Mouse (Mus musculus): ENCODE data around the gene Zan. TPM values are rescaled to one million over a fixed set of nuclear protein-coding genes. Genes with fewer than 3 reads are reported as not detected.

Zan gene
- polyA plus RNA-seq, 1 experiment from 2014 or later = 0.96 TPM

DNA sequence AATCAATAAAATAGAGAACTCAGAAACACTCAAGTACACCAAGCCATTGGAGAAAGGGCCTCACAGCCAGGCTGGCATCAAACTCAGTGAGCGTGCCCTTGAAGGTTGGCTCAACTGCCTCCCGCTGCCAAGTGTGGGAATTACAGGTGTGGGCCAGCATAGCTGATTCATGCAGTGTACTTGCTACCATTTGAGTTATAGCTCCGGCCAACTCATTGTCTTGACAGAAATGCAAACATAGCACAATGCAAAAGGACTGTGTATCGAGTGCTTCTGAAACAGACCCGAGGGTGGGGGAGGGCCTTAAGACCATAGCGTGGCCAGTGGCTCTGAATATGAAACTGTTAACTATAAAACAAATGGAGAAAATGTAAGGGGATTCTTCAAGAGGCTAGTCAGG is 27.2 kb upstream of the Zan start:
- TF ChIP-seq CTCF (IDR thresholded peaks at IDR 0.05; ENCODE audit: low read depth) (peak; percentile 45), EP300 (optimal IDR thresholded peaks at IDR 0.05) (no peak)
- Histone ChIP-seq H3K9ac (ENCODE audit: low read length) (no peak overlapping the region), H3K4me1 (replicated peaks; ENCODE audit: control insufficient read depth, insufficient read depth) (peaks cover 6% of the 10 kb centered on the region), H3K36me3 (ENCODE audit: control insufficient read depth, insufficient read depth, low read length) (no peaks in the 10 kb centered on the region), H3K27ac (replicated peaks) (no peak overlapping the region), H3K4me3 (ENCODE audit: low read depth, low read length) (no peak overlapping the region), H3K27me3 (ENCODE audit: control insufficient read depth, insufficient read depth, low read length) (no peaks in the 10 kb centered on the region), H3K9me3 (ENCODE audit: control insufficient read depth, low read length) (no peaks in the 10 kb centered on the region), H3K4me2 (replicated peaks; ENCODE audit: low read depth) (no peak overlapping the region)
- WGBS = 63% methylated on average over 6 of the region's 6 CpGs
- peak; percentile 34 for DNase-seq (ENCODE audit: low spot score)
- no peak for ATAC-seq (ENCODE audit: low FRiP score, low TSS enrichment)

GRCm38 (mm10) chr5:137502667-137503110 is 25.8 kb upstream of the Zan start:
- Histone ChIP-seq H3K4me2 (replicated peaks; ENCODE audit: low read depth) (peak overlapping the region; percentile 57), H3K36me3 (ENCODE audit: control insufficient read depth, insufficient read depth, low read length) (no peaks in the 10 kb centered on the region), H3K27ac (replicated peaks) (peak overlapping the region; percentile 91), H3K4me1 (replicated peaks; ENCODE audit: control insufficient read depth, insufficient read depth) (peaks cover 6% of the 10 kb centered on the region), H3K9me3 (ENCODE audit: control insufficient read depth, low read length) (no peaks in the 10 kb centered on the region), H3K4me3 (ENCODE audit: low read depth, low read length) (peak overlapping the region; percentile 51), H3K27me3 (ENCODE audit: control insufficient read depth, insufficient read depth, low read length) (no peaks in the 10 kb centered on the region), H3K9ac (ENCODE audit: low read length) (peak overlapping the region; percentile 80)
- peak; percentile 92 for DNase-seq (ENCODE audit: low spot score)
- ATAC-seq (ENCODE audit: low FRiP score, low TSS enrichment) = peak; percentile 89
- WGBS = under 1% methylated on average over 29 of the region's 30 CpGs
- TF ChIP-seq EP300 (optimal IDR thresholded peaks at IDR 0.05) (peak; percentile 50), CTCF (IDR thresholded peaks at IDR 0.05; ENCODE audit: low read depth) (peak; percentile 96)

GRCm38 (mm10) chr5:137501709-137502666 is 25.1 kb upstream of the Zan start, which contains the start of gene Pop7:
Gene Pop7 (minus strand): TSS chr5:137502518.
- Histone ChIP-seq H3K4me2 (replicated peaks; ENCODE audit: low read depth) (peak within 1 kb of the TSS; percentile 71), H3K9me3 (ENCODE audit: control insufficient read depth, low read length) (no peaks in the 10 kb centered on the region), H3K27me3 (ENCODE audit: control insufficient read depth, insufficient read depth, low read length) (no peaks in the 10 kb centered on the region), H3K4me1 (replicated peaks; ENCODE audit: control insufficient read depth, insufficient read depth) (peaks cover 6% of the 10 kb centered on the region), H3K9ac (ENCODE audit: low read length) (peak within 1 kb of the TSS; percentile 80), H3K27ac (replicated peaks) (peak within 1 kb of the TSS; percentile 96), H3K36me3 (ENCODE audit: control insufficient read depth, insufficient read depth, low read length) (no peaks in the 10 kb centered on the region), H3K4me3 (ENCODE audit: low read depth, low read length) (peak within 1 kb of the TSS; percentile 51)
- peak; percentile 85 for TF ChIP-seq CTCF (IDR thresholded peaks at IDR 0.05; ENCODE audit: low read depth)
- peak; percentile 68 for TF ChIP-seq EP300 (optimal IDR thresholded peaks at IDR 0.05)
- peak; percentile 100 for DNase-seq (ENCODE audit: low spot score)
- ATAC-seq (ENCODE audit: low FRiP score, low TSS enrichment) = peak; percentile 95
- WGBS = 1% methylated on average over 64 of the region's 64 CpGs

DNA sequence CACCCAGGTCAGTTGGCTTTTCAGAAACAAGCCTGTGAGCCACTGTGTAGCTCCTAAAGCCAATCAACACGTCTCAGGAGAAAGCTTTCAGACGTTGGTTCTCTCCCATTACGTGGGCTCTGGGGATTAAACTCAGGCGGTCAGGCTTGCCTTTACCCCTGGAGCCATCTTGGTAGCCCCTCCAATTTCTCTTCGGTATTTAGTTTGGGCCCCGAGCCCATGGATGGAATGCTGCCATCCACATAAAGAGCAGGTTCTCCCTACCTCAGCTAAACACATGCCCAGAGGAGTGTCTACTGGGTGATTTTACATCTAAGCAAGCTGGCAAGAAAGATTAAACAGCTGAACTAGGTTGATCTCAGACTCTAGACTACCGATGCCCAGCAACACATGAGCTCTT is 23.3 kb upstream of the Zan start:
- H3K27me3 ChIP-seq (ENCODE audit: control insufficient read depth, insufficient read depth, low read length) = no peaks in the 10 kb centered on the region
- 93% methylated on average over 7 of the region's 7 CpGs for WGBS
- ATAC-seq (ENCODE audit: low FRiP score, low TSS enrichment) = no peak
- TF ChIP-seq EP300 (optimal IDR thresholded peaks at IDR 0.05) = no peak
- TF ChIP-seq CTCF (IDR thresholded peaks at IDR 0.05; ENCODE audit: low read depth) = no peak
- no peaks in the 10 kb centered on the region for H3K36me3 ChIP-seq (ENCODE audit: control insufficient read depth, insufficient read depth, low read length)
- no peak for DNase-seq (ENCODE audit: low spot score)
- H3K27ac ChIP-seq (replicated peaks) = no peak overlapping the region
- peaks cover 6% of the 10 kb centered on the region for H3K4me1 ChIP-seq (replicated peaks; ENCODE audit: control insufficient read depth, insufficient read depth)
- no peak overlapping the region for H3K9ac ChIP-seq (ENCODE audit: low read length)
- H3K4me3 ChIP-seq (ENCODE audit: low read depth, low read length) = no peak overlapping the region
- H3K4me2 ChIP-seq (replicated peaks; ENCODE audit: low read depth) = no peak overlapping the region
- no peaks in the 10 kb centered on the region for H3K9me3 ChIP-seq (ENCODE audit: control insufficient read depth, low read length)

- no peak overlapping the region for H3K27ac ChIP-seq (replicated peaks)
- WGBS = 55% methylated on average over 13 of the region's 13 CpGs
- no peak for ATAC-seq (ENCODE audit: low FRiP score, low TSS enrichment)
- H3K9ac ChIP-seq (ENCODE audit: low read length) = no peak overlapping the region
- H3K4me2 ChIP-seq (replicated peaks; ENCODE audit: low read depth) = no peak overlapping the region
- no peaks in the 10 kb centered on the region for H3K27me3 ChIP-seq (ENCODE audit: control insufficient read depth, insufficient read depth, low read length)
- no peak for DNase-seq (ENCODE audit: low spot score)
- TF ChIP-seq EP300 (optimal IDR thresholded peaks at IDR 0.05) (no peak), CTCF (IDR thresholded peaks at IDR 0.05; ENCODE audit: low read depth) (no peak)
- no peak overlapping the region for H3K4me3 ChIP-seq (ENCODE audit: low read depth, low read length)
- no peaks in the 10 kb centered on the region for H3K36me3 ChIP-seq (ENCODE audit: control insufficient read depth, insufficient read depth, low read length)
- H3K9me3 ChIP-seq (ENCODE audit: control insufficient read depth, low read length) = no peaks in the 10 kb centered on the region
- no peaks in the 10 kb centered on the region for H3K4me1 ChIP-seq (replicated peaks; ENCODE audit: control insufficient read depth, insufficient read depth)
Measured at GRCm38 (mm10) chr5:137493831-137494230, 17.0 kb upstream of the Zan start.

- no peak for DNase-seq (ENCODE audit: low spot score)
- no peak overlapping the region for H3K27ac ChIP-seq (replicated peaks)
- H3K36me3 ChIP-seq (ENCODE audit: control insufficient read depth, insufficient read depth, low read length) = no peaks in the 10 kb centered on the region
- no peaks in the 10 kb centered on the region for H3K4me1 ChIP-seq (replicated peaks; ENCODE audit: control insufficient read depth, insufficient read depth)
- H3K27me3 ChIP-seq (ENCODE audit: control insufficient read depth, insufficient read depth, low read length) = no peaks in the 10 kb centered on the region
- 41% methylated on average over 4 of the region's 4 CpGs for WGBS
- no peak overlapping the region for H3K9ac ChIP-seq (ENCODE audit: low read length)
- ATAC-seq (ENCODE audit: low FRiP score, low TSS enrichment) = no peak
- no peak overlapping the region for H3K4me3 ChIP-seq (ENCODE audit: low read depth, low read length)
- TF ChIP-seq EP300 (optimal IDR thresholded peaks at IDR 0.05) (no peak), CTCF (IDR thresholded peaks at IDR 0.05; ENCODE audit: low read depth) (no peak)
- H3K4me2 ChIP-seq (replicated peaks; ENCODE audit: low read depth) = no peak overlapping the region
- H3K9me3 ChIP-seq (ENCODE audit: control insufficient read depth, low read length) = no peaks in the 10 kb centered on the region
Measured at GRCm38 (mm10) chr5:137491559-137491958, 14.7 kb upstream of the Zan start.

Measured in stomach, postnatal 0 days (tissue).